Mouse (Mus musculus) heart, adult 2 months (tissue): ENCODE measurements around the gene Tmed5. TPM values are rescaled to one million over a fixed set of nuclear protein-coding genes. Genes with fewer than 3 reads are reported as not detected.
"Not testable (repeated sequence)": the region's sequence is repeated elsewhere in the genome, so short reads cannot be mapped to it uniquely, and the experiment has no call there.

Experiments
- DNase-seq, 2 experiments: peaks; one replicate each; pipeline ENCODE4 v3.0.0; 2021
- H3K27ac ChIP-seq: fragments of 200-600 bp; 2 replicates; pipeline ENCODE4 v1.8.1; 2022
- H3K27me3 ChIP-seq: fragments of 200-500 bp; 2 replicates; pipeline ENCODE4 v1.6.1; 2012; ENCODE audit warnings: mild to moderate bottlenecking, low read length, inconsistent platforms, mixed read lengths; ENCODE audit not compliant: control insufficient read depth, insufficient read depth
- H3K36me3 ChIP-seq: fragments of 200-500 bp; 2 replicates; pipeline ENCODE4 v1.6.1; 2012; ENCODE audit warnings: low read length, inconsistent platforms; ENCODE audit not compliant: control insufficient read depth, insufficient read depth
- H3K4me1 ChIP-seq: fragments of 200-500 bp; 2 replicates; pipeline ENCODE4 v1.6.1; 2011; ENCODE audit warnings: low read length; ENCODE audit not compliant: control insufficient read depth, insufficient read depth
- H3K4me3 ChIP-seq: fragments of 200-600 bp; 2 replicates; pipeline ENCODE4 v1.8.1; 2022
- H3K79me2 ChIP-seq: fragments of 200-500 bp; replicated peaks from 2 replicates; pipeline ENCODE4 v1.6.1; 2012; ENCODE audit warnings: mild to moderate bottlenecking, inconsistent platforms, low read length, moderate library complexity, mixed read lengths; ENCODE audit not compliant: control insufficient read depth, insufficient read depth
- H3K9ac ChIP-seq: fragments of 200-500 bp; 2 replicates; pipeline ENCODE4 v1.6.1; 2012; ENCODE audit warnings: low read depth, mild to moderate bottlenecking, control low read depth, inconsistent platforms, low read length, mixed read lengths
- CTCF ChIP-seq: fragments of 200-600 bp; IDR thresholded peaks from 2 replicates; pipeline ENCODE4 v1.8.1; 2022; ENCODE audit warnings: antibody characterized with exemption, mild to moderate bottlenecking, moderate library complexity
- EP300 ChIP-seq: fragments of 200-500 bp; IDR thresholded peaks from 2 replicates; pipeline ENCODE4 v1.6.1; 2011; ENCODE audit warnings: low read depth, low read length, control low read depth; ENCODE audit not compliant: insufficient read depth
- POLR2A ChIP-seq: fragments of 200-500 bp; IDR thresholded peaks from 2 replicates; pipeline ENCODE4 v1.6.1; 2011; ENCODE audit warnings: mild to moderate bottlenecking, low read depth, low read length, control low read depth; ENCODE audit not compliant: insufficient read depth
- WGBS: fragments of 180-500 bp; shearing (Covaris S2); methylation state at CpG from one replicate; pipeline ENCODE4 v1.1.7; 2018; 5-methylcytosine and 5-hydroxymethylcytosine counted together
- intact Hi-C: fragments of 180-260 bp; cut with DNase I; formaldehyde crosslinking; loops from one replicate; pipeline ENCODE4 v1.15.1; 2025
- polyA plus RNA-seq: library from polyadenylated mRNA; depleted of rRNA; stranded (reverse); fragments of >200 nt; gene quantifications from 2 replicates; pipeline ENCODE4 v1.2.3, GENCODE M21; 2012
- total RNA-seq, 2 experiments: library from RNA; stranded (reverse); gene quantifications; 2 replicates each; pipeline ENCODE4 v1.2.3; 2021

The Tmed5 gene
- total and polyA plus RNA-seq, 3 experiments = 28.6 to 32.4 (median 29.8) TPM

- no peaks in the 10 kb centered on the region for H3K27me3 ChIP-seq
- no peak overlapping the region for H3K9ac ChIP-seq
- intact Hi-C loops = no loop called here
- TF ChIP-seq CTCF = peak; percentile 20; the same call in 1 of the 2 replicates
- no peak for TF ChIP-seq POLR2A
- H3K79me2 ChIP-seq = no peaks in the 10 kb centered on the region
- H3K27ac ChIP-seq = no peak overlapping the region
- no peak for DNase-seq
- 90% methylated on average over 9 of the region's 9 CpGs for WGBS
- no peaks in the 10 kb centered on the region for H3K4me1 ChIP-seq
- H3K4me3 ChIP-seq = no peak overlapping the region
- no peaks in the 10 kb centered on the region for H3K36me3 ChIP-seq
Measured at GRCm38 (mm10) chr5:108120221-108120900, 12.1 kb downstream of the Tmed5 start.

DNA sequence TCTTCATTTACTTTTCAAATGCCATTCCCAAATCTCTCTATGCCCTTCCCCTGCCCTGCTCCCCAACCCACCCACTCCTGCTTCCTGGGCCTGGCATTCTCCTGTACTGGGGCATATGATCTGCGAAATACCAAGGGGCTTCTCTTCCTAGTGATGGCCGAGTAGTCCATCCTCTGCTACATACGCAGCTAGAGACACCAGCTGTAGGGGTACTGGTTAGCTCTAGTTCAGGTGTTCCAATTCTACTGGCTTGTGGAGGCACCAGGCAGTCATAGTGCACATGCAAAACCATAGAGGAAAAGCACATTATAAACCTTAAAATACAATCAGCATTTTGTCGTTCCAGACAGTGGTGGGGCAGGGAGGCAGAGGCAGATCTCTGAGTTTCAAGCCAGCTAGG, 14.7 kb downstream of the Tmed5 start:
- 92% methylated on average over 4 of the region's 4 CpGs for WGBS
- Histone ChIP-seq H3K36me3 (no peaks in the 10 kb centered on the region), H3K27ac (no peak overlapping the region), H3K27me3 (no peaks in the 10 kb centered on the region), H3K4me1 (no peaks in the 10 kb centered on the region), H3K79me2 (no peaks in the 10 kb centered on the region), H3K9ac (no peak overlapping the region), H3K4me3 (no peak overlapping the region)
- TF ChIP-seq CTCF (no peak), EP300 (no peak), POLR2A (no peak)
- no peak for DNase-seq
- intact Hi-C loops = no loop called here

DNA sequence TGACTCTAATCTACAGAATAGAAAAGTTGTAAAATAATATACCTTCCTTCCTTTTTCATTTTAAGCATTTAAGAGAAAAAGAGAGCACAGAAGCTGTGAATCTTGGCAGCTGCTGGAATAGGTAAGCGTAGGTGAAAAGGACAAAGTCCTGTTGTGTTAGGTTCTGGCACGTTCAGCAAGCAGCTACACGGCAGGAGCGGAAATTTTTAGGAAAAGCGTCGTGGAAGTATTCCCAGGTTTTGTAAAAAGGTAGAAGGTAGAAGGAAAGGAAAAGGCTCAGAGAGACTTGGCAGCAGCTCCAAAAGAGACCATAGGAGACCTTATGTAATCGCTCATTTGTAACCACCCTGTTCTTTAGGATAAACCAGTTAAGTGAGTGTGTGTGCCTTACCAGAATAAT, 23.1 kb downstream of the Tmed5 start:
- DNase-seq = no peak
- WGBS = 94% methylated on average over 7 of the region's 7 CpGs
- no peak overlapping the region for H3K9ac ChIP-seq
- no peaks in the 10 kb centered on the region for H3K79me2 ChIP-seq
- H3K27me3 ChIP-seq = no peaks in the 10 kb centered on the region
- no peak overlapping the region for H3K4me3 ChIP-seq
- no peaks in the 10 kb centered on the region for H3K36me3 ChIP-seq
- TF ChIP-seq CTCF = no peak
- no peak for TF ChIP-seq POLR2A
- no peak for TF ChIP-seq EP300
- H3K4me1 ChIP-seq = no peaks in the 10 kb centered on the region
- no peak overlapping the region for H3K27ac ChIP-seq
- intact Hi-C loops = no loop called here

DNA sequence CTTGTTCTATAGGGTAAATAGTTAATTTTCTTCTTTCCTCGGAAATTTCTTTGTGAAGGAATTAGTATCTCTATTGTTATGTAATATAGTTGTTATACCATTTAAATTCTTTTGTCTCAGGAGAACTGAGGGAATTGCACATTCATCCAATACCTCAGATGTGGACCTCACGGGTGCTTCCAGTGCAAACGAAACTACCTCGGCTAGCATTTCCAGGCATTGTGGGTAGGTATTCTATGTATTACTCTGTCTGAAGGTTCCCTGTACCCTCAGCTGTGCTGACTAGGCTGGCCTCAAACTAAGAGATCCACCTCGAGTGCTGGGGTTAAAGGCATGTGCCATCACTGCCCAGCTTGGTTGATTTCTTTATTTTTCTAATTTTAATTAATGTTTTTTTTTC, 28.1 kb downstream of the Tmed5 start:
- H3K4me1 ChIP-seq = no peaks in the 10 kb centered on the region
- H3K27ac ChIP-seq = no peak overlapping the region
- TF ChIP-seq EP300 (no peak), POLR2A (no peak), CTCF (no peak)
- H3K9ac ChIP-seq = no peak overlapping the region
- no peak overlapping the region for H3K4me3 ChIP-seq
- DNase-seq = no peak
- no peaks in the 10 kb centered on the region for H3K36me3 ChIP-seq
- whole genome bisulfite sequencing = 87% methylated on average over 5 of the region's 5 CpGs
- H3K79me2 ChIP-seq = no peaks in the 10 kb centered on the region
- H3K27me3 ChIP-seq = no peaks in the 10 kb centered on the region
- intact Hi-C loops = no loop called here

GRCm38 (mm10) chr5:108100196-108100595, 32.2 kb downstream of the Tmed5 start:
- intact Hi-C loops = no loop called here
- DNase-seq = no peak
- Histone ChIP-seq H3K4me1 (no peaks in the 10 kb centered on the region), H3K27me3 (no peaks in the 10 kb centered on the region), H3K4me3 (no peak overlapping the region), H3K9ac (no peak overlapping the region), H3K36me3 (no peaks in the 10 kb centered on the region), H3K27ac (no peak overlapping the region), H3K79me2 (no peaks in the 10 kb centered on the region)
- TF ChIP-seq EP300 (no peak), POLR2A (no peak), CTCF (no peak)

- H3K9ac ChIP-seq = no peak overlapping the region
- no peak overlapping the region for H3K4me3 ChIP-seq
- WGBS = 93% methylated on average over 3 of the region's 3 CpGs
- H3K36me3 ChIP-seq = no peaks in the 10 kb centered on the region
- DNase-seq = no peak
- H3K27ac ChIP-seq = no peak overlapping the region
- no peaks in the 10 kb centered on the region for H3K4me1 ChIP-seq
- intact Hi-C loops = no loop called here
- TF ChIP-seq EP300 (no peak), POLR2A (no peak), CTCF (no peak)
- H3K27me3 ChIP-seq = no peaks in the 10 kb centered on the region
- H3K79me2 ChIP-seq = no peaks in the 10 kb centered on the region
Measured at GRCm38 (mm10) chr5:108097676-108098075, 34.7 kb downstream of the Tmed5 start.

- H3K9ac ChIP-seq, H3K27me3 ChIP-seq, H3K79me2 ChIP-seq, H3K4me3 ChIP-seq, intact Hi-C loops, H3K36me3 ChIP-seq, H3K4me1 ChIP-seq, H3K27ac ChIP-seq, DNase-seq: not testable (repeated sequence)
- 95% methylated on average over 8 of the region's 8 CpGs for WGBS
Measured at GRCm38 (mm10) chr5:108092731-108093130, 39.7 kb downstream of the Tmed5 start.
